Mouse (Mus musculus) c-Kit-positive CD71-positive TER-119-negative erythroid progenitor cells, embryonic 14.5 days (primary cell): ENCODE data around the gene Fto.

Source experiments
- DNase-seq: peaks from one replicate; pipeline ENCODE4 v3.0.0-alpha.2; 2013; ENCODE audit warnings: low read depth

Gene Fto

DNA sequence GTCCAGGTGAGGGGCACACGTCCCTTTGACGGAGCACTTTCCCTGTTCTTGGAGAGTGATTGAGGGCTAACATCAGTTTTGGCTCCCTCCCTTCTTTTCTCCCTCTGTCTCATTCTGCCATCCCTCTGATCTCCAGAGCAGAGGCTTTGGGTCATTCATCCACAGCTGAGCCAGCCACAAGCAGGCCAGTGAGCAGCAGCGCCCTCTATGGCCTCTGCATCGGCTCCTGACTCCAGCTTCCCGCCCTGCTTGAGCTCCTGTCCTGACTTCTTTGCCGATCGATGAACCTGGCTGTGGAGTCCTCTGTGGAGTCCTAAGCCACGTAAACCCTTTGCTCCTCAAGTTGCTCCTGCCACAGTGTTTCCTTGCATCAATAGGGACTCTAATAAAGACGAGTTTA is 10.9 kb downstream of the Fto start:
- no peak for DNase-seq

DNA sequence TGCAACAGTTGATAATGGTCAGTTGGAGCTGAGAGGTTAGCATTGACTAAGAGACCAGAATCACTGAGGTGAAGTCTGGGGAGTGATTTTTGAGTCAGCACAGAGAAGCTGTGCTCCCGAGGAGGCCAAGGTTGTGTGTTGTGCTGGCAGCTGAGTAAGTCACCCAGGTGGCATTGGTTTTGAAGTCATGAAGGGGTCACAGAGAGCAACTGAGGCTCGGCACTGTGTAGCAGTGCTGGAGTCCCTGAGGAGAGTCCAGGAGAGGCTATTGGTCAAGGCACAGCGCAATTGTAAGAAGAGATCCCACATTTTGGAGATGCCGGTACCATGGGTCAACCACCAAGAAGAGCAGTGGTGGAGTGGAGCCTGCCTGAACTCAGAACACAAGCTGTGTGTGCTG is 11.6 kb downstream of the Fto start:
- DNase-seq, result no peak

DNA sequence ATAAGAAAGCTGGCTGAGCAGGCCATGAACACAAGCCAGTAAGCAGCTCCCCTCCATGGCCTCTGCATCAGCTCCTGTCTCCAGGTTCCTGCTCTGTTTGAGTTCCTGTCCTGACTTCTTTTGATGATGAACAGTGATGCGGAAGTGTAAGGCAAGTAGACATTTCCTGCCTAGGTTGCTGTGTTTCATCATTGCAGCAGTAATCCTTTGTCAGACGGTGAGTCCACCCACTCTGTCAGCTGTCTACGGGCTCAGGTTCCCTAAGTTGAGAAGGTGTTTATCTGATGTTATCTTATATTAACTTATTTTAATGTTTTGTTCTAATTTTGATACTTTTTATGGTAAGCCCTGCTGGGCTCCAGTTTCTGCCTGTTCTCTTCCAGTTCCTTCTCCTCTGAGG is 12.7 kb downstream of the Fto start:
- DNase-seq, result no peak

DNA sequence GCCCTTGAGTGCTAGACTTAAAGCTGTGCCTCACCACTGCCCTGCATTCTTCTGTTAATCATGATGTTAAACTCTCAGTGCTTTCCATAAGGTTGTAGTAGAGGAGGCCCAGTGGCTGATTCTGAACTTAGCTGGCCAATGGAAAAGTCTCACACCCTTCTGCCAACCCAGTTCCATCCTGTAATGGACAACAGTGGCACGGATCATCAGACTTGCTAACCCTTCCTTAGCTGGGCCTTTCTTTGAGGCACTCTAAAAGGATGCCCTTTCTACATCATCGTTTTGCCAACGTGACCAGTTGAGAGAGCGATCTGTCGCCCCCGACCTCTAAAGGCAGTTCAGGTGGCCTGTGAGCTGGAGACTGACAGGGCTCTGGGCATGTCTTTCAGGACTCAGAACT is 13.6 kb downstream of the Fto start:
- no peak for DNase-seq

DNA sequence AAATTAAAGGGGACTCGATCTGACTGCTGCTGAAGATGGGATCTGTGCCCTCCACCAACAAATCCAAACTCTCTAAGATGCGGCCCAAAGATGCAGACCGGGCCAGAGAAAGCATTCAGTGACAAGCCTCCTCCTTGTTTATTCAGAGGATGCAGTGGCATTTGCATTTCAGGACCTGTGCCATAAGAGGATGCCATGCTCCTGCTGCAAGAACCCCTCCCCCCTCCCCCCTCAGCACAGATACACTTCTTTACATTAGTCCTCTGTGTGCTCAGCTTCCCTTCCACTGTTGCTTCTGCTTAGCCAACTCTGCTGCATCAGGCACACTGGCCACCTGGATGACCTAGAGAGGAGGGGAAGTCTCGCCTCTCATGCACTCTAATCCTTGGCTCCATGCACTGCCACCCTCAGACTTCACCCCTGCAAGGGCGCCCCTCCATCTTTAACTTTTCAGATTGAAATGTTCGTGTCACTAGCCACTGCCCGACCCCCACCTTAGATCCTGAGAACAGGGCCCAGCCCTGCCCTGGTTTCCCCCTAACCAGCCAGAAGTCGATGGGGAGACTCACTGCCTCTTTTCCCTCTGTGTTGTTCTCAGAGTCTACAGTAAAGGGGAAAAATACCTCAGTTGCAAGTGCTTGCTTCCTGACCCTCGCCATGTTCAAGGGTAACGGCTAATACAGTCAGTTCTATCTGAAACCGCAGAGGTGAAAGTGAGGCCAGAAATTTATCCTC is 14.3 kb downstream of the Fto start:
- DNase-seq, result no peak

DNA sequence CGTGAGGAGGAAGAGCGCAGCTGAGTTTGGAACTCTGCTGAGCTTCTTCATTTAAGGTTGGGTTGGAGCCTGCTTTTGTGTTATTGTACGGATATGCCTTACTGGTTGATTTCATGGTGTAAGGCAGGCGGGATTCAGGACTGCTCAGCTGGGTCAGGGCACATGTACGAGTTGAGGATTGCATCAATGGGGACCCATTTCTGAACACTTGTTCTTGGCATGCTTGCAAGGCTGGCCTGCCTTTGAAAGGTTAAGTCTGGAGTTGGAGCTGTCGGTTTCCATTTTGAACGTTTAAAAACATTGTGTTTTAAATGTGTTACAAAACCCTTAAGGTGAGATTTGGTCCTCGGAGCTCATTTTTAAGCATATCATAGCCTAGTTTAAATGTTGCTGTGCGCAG is 15.7 kb downstream of the Fto start:
- no peak for DNase-seq

DNA sequence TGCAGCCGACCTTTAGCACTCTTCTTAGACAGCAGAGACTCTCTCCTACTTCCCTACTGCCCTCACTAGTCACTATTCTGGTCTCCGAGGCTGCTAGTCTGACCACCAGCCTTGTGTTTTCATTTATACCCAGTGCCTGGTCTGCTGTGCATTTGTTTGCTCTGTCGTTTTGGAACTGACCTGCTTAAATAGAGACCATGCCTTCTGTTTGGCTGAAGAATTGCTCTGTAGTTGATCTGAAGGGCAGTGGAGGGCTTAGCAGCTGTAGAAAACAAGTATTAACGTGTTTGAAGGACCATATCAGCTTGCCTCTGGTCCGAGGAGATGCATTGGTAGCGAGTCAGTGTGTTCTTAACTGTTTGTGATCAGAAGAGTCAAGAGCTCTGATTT is 16.1 kb downstream of the Fto start:
- DNase-seq, result no peak

DNA sequence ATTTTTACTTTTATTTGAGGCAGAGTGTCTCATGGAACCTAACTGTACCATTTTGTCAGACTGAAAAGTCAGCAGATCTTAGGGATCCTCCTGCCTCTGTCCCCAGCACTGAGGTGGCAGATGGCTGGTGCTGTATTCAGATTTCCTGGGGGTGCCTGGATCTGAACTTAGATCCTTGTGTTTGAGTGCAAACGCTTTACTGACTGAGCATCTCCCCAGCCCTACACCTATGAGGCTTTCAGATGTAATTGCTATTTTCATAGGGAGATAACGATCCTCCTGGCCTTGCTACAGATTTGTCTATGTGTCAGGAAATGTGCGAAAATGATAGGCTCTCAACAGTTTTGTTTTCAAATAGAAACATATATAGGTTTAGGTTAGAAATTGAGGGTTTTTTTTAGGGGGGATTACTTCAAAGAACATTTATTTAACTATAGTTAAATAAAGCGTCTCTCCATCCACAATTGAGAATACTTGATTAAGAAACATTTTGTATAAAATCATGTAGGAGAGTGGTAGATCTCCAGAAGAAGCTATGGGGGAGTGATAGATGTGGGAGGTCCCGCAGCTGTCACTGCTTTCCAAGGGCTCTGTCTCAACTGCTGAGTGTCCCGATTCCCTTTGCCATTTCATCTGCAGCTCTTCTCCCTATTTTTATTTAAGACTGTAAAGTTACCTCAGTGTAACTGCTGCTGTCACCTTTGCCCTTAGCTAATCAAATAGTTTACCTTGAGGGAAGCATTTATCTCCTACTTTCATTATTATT is 25.2 kb downstream of the Fto start:
- no peak for DNase-seq

DNA sequence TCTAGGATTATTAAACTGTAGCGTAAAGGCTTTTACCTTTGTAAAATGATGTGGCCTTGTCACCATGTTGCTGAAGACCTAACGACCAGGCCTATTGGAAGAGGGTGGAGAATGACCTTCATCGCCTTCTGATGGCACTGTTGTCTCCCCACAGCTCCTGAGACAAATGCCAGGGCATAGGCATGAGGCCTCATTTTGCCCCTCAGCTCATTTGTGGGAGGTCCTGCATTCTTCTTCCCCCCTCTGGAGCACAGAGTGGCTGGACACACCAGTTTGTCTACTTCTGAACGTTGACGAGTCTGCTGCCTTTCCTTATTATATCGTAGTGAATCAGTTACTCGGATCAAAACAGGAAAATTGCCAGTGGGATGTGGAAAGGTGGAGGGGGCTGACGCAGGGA is 26.3 kb downstream of the Fto start:
- no peak for DNase-seq

DNA sequence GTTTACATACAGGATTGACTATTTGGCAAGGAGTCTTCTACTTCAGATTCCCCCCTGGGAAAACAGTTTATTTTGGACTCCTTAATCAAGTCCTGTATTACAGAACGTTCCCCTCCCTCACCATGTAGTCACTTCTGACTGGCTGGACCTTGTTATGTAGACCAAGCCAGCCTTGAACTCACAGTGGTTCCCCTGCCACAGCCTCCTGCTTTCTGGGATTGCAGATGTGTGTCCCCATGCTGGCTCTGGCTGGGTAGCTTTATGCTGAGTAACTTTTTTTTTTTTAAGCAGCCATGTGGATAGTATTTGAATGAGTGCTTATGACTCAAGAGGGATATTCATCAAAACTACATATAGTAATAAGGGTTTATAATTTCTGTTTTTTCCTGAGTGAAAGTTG is 27.4 kb downstream of the Fto start:
- DNase-seq, result no peak

DNA sequence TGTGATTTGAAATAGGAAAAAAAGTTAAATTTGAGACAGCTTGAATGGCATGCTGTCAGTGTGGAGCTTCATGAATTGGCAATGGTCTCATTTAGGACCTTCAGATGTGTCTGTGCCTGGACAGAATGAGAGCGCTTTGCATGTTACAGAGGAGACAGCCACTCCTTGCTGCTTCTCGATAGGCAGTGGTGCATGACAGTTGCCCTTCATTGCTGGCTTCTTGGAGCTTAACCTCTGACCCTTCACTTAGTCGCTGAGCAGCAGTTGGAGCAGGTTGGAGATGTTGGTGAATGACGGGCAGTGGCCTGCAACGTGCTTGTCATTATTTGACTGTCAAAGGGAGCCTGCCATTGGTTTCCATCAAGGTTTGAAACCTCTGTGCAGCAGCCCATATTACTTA is 28.9 kb downstream of the Fto start:
- no peak for DNase-seq

DNA sequence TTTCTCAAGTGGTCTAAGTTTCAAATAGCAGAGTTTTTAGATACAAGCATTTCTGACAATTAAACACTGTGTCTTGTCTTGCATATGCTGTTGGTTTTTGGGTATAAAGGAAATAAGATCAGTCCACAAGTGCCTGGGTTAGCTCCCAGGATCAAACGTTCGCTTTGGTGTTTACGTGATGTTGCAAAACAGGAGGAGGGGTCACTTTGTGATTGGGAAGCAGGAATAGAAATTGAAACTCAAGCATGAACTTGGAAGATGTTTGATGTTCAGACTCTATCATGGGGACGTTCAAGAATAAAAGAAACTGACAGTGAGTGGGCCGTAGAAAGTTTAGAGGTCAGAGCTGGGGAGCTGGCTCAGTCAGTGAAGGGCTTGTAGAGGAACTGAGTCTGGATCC is 29.5 kb downstream of the Fto start:
- no peak for DNase-seq

DNA sequence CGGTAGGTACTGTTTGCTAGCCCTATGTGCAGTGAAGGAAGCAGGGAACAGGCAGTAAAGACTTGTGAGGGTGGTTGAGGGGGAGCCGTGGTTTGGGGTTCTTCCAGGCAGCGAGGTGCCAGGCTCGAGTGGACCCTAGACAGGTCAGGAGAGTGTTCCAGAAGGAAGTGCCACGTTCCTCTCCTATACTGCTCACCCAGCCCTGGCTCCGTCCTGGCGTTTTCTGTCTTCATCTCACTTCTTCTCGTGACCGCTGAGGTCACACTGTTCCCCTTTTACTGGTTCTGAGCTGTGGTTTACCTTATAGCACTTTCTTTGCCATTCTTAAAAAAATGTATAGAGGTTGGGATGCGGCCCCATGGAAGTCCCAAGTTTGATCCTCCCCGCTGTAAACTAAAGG is 31.3 kb downstream of the Fto start:
- DNase-seq, result no peak

DNA sequence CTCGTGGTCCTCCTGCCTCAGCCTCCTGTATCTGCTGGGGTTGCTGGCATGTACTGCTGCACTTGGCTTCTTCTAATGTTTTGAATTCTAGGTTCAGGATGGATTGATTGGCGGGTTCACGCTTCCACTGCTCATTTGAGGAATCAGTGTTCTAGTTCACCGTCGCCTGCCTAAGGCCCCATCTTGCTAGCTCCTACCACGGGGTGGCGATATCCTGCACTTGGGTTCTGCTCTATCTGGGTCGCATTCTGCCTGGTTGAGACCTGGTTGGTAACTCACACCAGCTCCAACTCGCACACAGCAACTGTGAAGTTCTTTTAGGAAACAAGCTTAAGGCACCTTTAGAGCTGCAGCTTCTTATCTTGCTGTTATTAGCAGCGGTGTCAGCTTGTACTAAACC is 33.8 kb downstream of the Fto start:
- no peak for DNase-seq

DNA sequence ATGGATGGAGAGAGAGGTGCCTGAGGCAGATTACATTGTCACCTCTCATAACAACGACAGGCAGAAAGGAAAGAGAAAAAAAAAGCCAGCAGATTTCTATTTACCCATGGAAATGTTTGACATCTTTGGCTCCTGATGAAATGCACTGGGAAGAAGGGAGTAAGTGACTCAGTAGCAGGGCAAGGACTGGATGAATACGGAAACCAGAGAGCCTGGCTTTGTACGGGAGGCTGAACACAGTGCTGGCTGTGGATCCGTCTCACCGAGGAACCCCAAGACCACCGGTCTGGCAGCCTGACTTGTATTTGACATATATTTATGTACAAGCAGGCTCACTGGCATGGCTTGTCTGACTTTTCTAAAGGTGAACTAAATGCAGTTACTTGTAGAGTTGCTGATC is 34.3 kb downstream of the Fto start:
- no peak for DNase-seq

DNA sequence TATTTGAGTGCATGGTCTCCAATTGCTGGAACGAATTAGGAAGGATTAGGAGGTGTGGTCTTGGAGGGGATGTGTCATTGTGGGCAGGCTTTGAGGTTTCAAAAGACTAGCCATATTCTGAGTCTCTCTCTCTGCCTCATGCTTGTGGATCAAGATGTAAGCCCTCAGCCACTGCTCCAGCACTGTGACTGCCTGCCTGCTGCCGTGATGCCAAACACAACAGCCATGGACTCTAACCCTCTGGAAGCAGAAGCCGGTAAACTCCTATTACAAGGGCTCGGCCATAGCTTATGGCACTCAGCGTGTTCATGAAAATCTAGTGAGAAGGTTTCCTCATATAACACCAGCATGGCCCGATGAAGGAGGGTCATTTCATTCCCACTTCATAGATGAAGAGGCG is 36.5 kb downstream of the Fto start:
- DNase-seq, result no peak

DNA sequence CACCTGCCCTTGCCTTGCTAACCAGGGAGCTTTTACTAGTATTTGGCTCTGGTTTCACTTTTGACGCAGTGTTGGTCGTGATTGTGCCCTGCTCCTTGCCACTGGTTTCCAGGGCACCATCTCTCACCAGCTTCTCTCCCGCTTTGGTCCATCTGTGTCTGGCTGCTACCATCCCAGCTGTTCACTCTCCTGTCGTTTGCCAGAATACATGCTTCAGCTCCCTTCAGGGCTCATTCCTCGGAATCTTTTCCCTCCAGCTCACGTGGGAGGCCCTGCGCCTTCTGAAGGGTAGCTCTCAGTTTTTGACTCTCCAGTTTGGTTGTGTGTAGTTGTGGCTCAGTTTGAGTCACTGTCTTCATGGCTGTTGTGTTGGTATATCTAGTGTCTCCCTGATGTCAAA is 37.3 kb downstream of the Fto start:
- DNase-seq, result no peak

DNA sequence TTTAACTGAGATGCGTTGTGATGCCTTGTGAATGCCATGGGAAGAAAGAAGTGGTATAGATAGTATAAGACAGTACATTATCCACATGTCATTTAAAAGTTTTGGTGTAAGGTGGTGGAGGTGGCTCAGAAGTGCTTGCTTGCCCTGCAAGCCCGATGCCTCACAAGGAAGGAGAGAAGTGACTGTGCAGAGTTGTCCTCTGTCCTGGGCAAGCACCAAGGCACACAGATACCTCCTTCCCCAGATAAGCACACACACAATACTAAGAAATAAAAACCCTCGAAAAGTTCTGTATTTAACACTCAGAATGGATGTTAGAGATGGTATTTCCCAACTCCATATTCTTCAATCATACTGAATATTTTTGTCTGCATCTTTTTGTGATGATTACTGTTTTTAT is 39.3 kb downstream of the Fto start:
- DNase-seq, result peak; percentile 27

DNA sequence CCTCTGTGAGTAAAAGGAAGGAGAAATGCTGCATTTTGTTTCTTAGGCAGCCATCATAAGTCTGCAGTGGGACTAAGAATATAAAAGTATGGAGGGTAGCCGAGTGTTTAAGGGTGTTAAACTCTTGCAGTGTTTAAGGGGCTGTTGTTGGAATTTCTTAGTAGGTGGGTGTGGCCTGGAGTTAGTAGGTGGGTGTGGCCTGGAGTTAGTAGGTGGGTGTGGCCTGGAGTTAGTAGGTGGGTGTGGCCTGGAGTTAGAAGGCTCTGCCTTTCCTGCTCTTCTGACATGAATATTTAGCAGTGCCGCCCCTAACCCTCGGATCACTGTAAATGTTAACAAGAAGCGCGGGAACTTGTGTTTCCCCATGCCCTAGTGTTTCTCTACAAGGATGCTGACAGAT is 39.7 kb downstream of the Fto start:
- DNase-seq, result no peak

DNA sequence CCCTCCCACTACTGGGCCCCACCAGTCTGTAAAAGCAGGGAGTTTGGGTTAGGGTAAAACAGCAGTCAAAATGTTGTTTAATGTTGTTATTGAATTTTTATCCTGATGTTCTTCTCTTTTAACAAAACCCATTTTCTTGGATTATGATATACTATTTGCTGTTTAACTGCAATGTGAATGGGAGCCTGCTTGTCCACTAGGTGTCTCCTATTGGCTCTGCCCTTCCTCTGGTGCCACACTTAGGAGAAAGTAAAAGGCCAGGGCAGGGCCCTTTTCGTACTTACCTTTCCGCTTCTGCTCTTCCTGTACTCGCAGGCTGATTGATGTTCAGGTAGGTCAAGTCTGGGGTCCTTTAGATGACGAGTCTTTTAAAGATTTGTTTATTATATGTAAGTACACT is 40.6 kb downstream of the Fto start:
- no peak for DNase-seq

DNA sequence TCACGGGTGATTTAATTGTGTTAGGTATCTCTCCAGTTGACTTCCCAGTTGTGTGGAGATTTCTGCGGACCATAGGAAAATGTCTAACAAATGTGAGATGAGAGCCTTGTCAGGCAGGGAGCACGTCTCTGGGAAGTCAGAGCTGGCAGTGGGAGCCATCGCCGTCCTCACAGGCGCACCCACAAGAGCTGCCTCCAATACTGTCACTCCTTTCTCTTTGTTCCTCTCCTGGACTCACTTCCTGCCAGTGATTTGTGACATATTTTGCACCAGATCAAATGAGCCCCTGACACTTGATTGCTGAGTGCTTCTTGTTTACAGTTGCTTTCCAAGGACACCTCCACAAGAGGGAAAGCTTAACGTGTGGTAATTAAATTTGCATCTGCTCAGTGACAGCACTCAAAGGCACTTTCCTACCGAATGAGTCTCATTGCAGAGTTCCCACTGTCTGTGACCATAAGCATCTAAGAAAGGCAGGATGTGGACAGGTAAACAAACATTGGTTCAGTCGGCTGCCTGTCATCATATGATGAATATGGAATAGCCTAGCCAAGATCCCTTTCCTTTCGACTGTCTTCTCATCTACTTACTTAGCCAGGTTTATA is 42.1 kb downstream of the Fto start:
- no peak for DNase-seq

DNA sequence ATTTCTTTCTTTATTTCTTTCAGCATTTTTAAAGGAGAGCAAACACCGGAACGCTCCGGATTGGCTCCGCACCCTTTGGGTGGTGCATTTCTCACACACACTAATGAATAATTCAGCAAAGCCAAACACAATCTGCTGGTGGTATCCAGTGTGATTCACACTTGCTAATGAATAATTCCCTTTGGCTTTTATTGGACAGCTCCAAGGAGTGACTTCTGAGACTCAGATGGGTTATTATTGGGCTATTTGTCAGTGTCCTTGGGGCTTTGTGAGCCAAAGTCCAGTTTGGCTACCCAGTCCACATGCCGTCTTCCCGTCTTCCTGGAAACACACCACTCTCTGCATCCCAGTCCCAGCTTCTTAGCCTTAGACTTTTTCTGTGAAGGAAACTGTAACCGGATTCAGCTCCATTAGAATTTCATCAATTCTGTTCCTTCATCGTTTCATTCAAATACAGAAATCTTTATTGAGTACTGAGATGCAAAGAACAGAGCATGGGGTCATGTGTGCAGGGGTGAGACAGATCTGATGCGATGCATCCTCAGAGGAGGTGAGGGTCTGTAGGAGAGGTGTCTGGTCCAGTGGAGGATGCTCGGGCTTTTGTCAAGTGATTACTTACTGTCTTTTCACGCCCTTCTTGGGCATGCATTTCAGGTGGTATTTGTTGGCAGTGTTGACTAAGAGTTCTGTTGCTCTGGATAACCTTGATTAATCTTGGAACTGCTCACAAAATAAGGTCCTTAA is 42.8 kb downstream of the Fto start:
- DNase-seq, result no peak

DNA sequence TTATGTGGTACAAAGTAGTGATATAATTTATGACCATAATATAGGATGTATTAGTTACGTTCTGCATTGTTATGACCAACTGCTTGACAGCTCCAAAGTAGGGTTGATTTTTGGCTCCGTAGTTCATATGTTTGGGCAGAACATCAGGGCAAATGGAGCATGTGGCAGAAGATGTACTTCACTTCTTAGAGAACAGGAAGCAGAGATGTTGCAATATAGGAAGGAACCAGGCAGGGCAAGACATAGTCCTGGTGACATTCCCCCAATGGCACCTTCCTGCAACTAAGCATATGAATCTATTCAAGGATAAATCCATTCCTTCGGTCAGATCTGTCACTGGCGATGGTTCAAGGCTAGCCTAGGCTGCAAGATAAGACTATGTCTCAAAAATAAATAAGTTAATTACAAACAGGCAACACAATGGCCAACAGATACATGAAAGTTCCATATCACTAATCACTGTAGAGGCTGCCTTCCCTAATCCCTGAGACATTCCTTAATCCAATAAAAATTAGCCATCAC is 44.2 kb downstream of the Fto start:
- no peak for DNase-seq
